Mouse (Mus musculus) myocyte (in vitro differentiated cells): Measurements from ENCODE around the gene Spag6. TPM values are rescaled to one million over a fixed set of nuclear protein-coding genes. Genes with fewer than 3 reads are reported as not detected.

ENCODE experiments used
- H3K27me3 ChIP-seq: one replicate; pipeline ENCODE4 v1.6.1; 2011; ENCODE audit not compliant: control insufficient read depth, insufficient read depth, insufficient read length
- H3K36me3 ChIP-seq: one replicate; pipeline ENCODE4 v1.6.1; 2011; ENCODE audit not compliant: control insufficient read depth, insufficient read depth
- H3K4me2 ChIP-seq: one replicate; pipeline ENCODE4 v1.6.1; 2011; ENCODE audit warnings: low read depth, control low read depth
- H3K4me3 ChIP-seq: one replicate; pipeline ENCODE4 v1.5.1; 2011; ENCODE audit warnings: mild to moderate bottlenecking, control low read depth, moderate library complexity
- H3K79me2 ChIP-seq: one replicate; pipeline ENCODE4 v1.6.1; 2011; ENCODE audit not compliant: control insufficient read depth, insufficient read depth
- H3ac ChIP-seq: one replicate; pipeline ENCODE4 v1.6.1; 2011; ENCODE audit not compliant: control insufficient read depth, insufficient read length
- CEBPB ChIP-seq: IDR thresholded peaks from 2 replicates; pipeline ENCODE4 v1.6.1; 2011; ENCODE audit warnings: mild to moderate bottlenecking, moderate library complexity; ENCODE audit not compliant: poor library complexity, insufficient read depth, severe bottlenecking
- E2F4 ChIP-seq: IDR thresholded peaks from one replicate; pipeline ENCODE4 v1.6.1; 2011; ENCODE audit warnings: mild to moderate bottlenecking, control low read depth, moderate library complexity; ENCODE audit not compliant: insufficient read depth
- MAX ChIP-seq: IDR thresholded peaks from one replicate; pipeline ENCODE4 v1.6.1; 2011; ENCODE audit warnings: low read depth, mild to moderate bottlenecking, control low read depth
- MYOD1 ChIP-seq, 3 experiments: IDR thresholded peaks; one replicate each; pipeline ENCODE4 v1.6.1; 2011; ENCODE audit warnings: control low read depth in 2 of 3, low read depth in 2 of 3, mild to moderate bottlenecking in 2 of 3, moderate library complexity in 1 of 3; ENCODE audit not compliant: insufficient read length in 2 of 3, control insufficient read depth in 1 of 3
- MYOG ChIP-seq, 3 experiments: IDR thresholded peaks; one replicate each; pipeline ENCODE4 v1.6.1; 2011; ENCODE audit warnings: control low read depth in 2 of 3, low read depth in 2 of 3, mild to moderate bottlenecking in 2 of 3; ENCODE audit not compliant: insufficient read length in 2 of 3, control insufficient read depth in 1 of 3, insufficient read depth in 1 of 3
- POLR2A ChIP-seq: IDR thresholded peaks from one replicate; pipeline ENCODE4 v1.6.1; 2011; ENCODE audit warnings: low read depth, mild to moderate bottlenecking, control low read depth, moderate library complexity; ENCODE audit not compliant: insufficient read length
- POLR2AphosphoS2 ChIP-seq: IDR thresholded peaks from one replicate; pipeline ENCODE4 v1.6.1; 2011; ENCODE audit warnings: low read depth, control low read depth; ENCODE audit not compliant: insufficient read length
- REST ChIP-seq: IDR thresholded peaks from one replicate; pipeline ENCODE4 v1.6.1; 2011; ENCODE audit warnings: mild to moderate bottlenecking, control low read depth, moderate library complexity; ENCODE audit not compliant: insufficient read depth, insufficient read length
- SRF ChIP-seq: IDR thresholded peaks from one replicate; pipeline ENCODE4 v1.6.1; 2011; ENCODE audit warnings: low read depth; ENCODE audit not compliant: control insufficient read depth, insufficient read length
- TCF12 ChIP-seq: IDR thresholded peaks from one replicate; pipeline ENCODE4 v1.6.1; 2011; ENCODE audit warnings: mild to moderate bottlenecking, control low read depth; ENCODE audit not compliant: poor library complexity, insufficient read depth, severe bottlenecking
- TCF3 ChIP-seq: IDR thresholded peaks from one replicate; pipeline ENCODE4 v1.6.1; 2011; ENCODE audit warnings: low read depth, control low read depth; ENCODE audit not compliant: insufficient read length
- USF1 ChIP-seq: IDR thresholded peaks from one replicate; pipeline ENCODE4 v1.6.1; 2011; ENCODE audit warnings: low read depth, mild to moderate bottlenecking, control low read depth, moderate library complexity
- polyA plus RNA-seq: library from polyadenylated mRNA; unstranded; fragments of >200 nt; fragmentation: generic; extraction: Trizol; gene quantifications from one replicate; pipeline ENCODE4 v1.2.1, GENCODE M21; 2012; ENCODE audit warnings: missing spikeins

Spag6 gene
- polyA plus RNA-seq, 1 experiment, result 0.62 TPM

DNA sequence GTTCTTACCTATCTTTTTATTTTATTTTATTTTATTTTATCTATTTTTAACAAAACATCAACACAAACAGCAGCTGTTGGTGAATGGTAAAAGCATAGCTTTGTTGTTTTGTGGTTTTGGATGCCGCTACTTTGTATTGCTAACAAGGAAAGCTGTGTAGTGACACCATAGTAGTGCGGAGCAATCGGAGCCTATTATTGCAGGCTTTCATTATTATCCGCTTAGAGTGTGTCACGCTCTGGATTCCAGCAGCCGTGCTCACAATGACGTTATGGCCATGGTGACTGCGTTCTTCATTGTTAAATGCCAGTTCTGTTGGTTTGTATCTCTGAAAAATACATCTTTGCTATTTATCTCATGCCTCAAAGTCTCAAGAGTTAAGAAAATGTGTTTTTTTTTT lies 103.9 kb downstream of the Spag6 start:
- H3K36me3 ChIP-seq, result no peaks in the 10 kb centered on the region
- no peak overlapping the region for H3K4me3 ChIP-seq
- no peaks in the 10 kb centered on the region for H3K27me3 ChIP-seq
- no peak overlapping the region for H3ac ChIP-seq
- H3K79me2 ChIP-seq, result no peaks in the 10 kb centered on the region
- TF ChIP-seq MYOG (IDR thresholded peaks at IDR 0.05; ENCODE audit: control insufficient read depth in 1 of 3, insufficient read depth in 1 of 3, insufficient read length in 2 of 3, low read depth in 2 of 3) (no peak), REST (no peak), MYOD1 (IDR thresholded peaks at IDR 0.05; ENCODE audit: control insufficient read depth in 1 of 3, insufficient read length in 2 of 3, low read depth in 2 of 3) (no peak), E2F4 (no peak), CEBPB (no peak), POLR2AphosphoS2 (no peak), TCF12 (no peak), MAX (no peak), POLR2A (no peak), USF1 (no peak), TCF3 (no peak), SRF (no peak)
- no peak overlapping the region for H3K4me2 ChIP-seq

- no peak for TF ChIP-seq TCF3
- TF ChIP-seq POLR2AphosphoS2, result no peak
- TF ChIP-seq SRF, result no peak
- no peak for TF ChIP-seq TCF12
- TF ChIP-seq MYOG (IDR thresholded peaks at IDR 0.05; ENCODE audit: control insufficient read depth in 1 of 3, insufficient read depth in 1 of 3, insufficient read length in 2 of 3, low read depth in 2 of 3), result no peak
- no peak for TF ChIP-seq REST
- TF ChIP-seq MAX, result no peak
- H3K4me2 ChIP-seq, result peak overlapping the region; percentile 47
- no peaks in the 10 kb centered on the region for H3K27me3 ChIP-seq
- H3ac ChIP-seq, result no peak overlapping the region
- no peaks in the 10 kb centered on the region for H3K79me2 ChIP-seq
- no peaks in the 10 kb centered on the region for H3K36me3 ChIP-seq
- H3K4me3 ChIP-seq, result no peak overlapping the region
Measured at GRCm38 (mm10) chr2:18799265-18799965, 105.6 kb downstream of the Spag6 start.

Other genes starting within 250 kb of the Spag6 start
- gene Commd3, start 21.6 kb upstream of the Spag6 start, polyA plus RNA-seq, result 121 TPM
- gene Bmi1, start 17.0 kb upstream of the Spag6 start, polyA plus RNA-seq, result 15.6 TPM